Mouse (Mus musculus) cerebellum, adult 9-10 months (tissue): ENCODE results near the gene Sh3pxd2a.

Experiments used
- DNase-seq: peaks from one replicate; pipeline ENCODE4 v3.0.0; 2022

The Sh3pxd2a gene

DNA sequence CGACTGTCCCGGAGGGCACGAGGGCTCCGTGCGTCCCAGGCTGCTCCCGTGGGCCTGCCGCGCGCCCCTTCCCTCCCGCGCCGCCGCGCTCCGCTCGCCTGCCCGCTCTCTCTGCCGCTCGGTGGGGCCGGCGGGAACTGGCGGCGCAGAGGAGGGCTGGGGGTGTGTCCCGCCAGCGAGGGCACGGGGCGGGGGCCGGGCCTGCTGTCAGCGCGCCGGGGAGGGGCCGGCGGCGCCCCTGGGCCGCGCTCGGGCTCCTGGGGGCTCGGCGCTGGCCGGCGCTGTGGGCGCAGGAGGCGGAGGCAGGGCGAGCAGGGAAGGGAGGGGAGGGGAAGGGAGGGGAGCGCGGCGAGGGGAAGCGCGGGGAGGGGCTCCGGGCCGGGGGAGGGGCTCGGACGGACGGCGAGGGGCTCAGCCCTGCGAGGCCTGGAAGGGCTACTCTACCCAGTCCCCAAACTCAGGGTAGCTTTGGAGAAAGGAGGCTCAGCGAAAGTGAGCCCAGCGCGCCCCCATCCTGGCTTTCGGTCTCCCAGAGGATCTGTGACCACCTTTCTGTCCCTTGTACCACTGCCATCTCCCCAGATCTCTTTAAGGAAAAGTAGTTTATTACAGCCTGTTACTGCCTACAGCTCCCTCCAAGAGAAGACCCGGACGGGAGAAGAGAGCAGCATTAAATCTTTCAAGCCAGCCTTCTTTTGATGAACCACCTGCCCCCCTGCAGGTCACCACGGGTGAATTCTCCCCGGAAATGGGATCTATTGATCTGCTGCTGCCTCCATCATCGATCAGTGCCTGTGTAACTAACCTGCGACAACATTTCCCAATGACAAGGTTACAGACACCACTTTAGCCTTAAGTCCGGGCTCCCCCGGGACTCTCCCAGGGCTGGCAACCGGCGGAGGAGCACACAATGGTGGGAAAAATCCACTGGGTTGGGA lies at the start of gene Sh3pxd2a:
Gene Sh3pxd2a, minus strand, starts transcription at position 98 of the 938 bp plus-strand sequence.
- no peak for DNase-seq

DNA sequence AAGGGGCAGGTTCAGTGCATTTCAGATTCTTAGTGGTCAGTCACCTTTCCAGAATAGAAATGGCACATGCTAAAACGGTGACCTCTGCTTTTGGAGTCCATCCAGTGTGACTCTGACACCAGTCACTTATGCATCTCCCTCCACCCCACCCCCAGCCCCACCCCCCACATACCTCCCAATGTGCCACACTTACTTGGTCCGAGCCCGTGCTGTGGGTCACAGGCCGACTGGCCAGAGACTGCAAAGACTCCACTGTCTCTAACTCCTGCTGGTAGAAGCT lies 49.4 kb upstream of the Sh3pxd2a start:
- no peak for DNase-seq

DNA sequence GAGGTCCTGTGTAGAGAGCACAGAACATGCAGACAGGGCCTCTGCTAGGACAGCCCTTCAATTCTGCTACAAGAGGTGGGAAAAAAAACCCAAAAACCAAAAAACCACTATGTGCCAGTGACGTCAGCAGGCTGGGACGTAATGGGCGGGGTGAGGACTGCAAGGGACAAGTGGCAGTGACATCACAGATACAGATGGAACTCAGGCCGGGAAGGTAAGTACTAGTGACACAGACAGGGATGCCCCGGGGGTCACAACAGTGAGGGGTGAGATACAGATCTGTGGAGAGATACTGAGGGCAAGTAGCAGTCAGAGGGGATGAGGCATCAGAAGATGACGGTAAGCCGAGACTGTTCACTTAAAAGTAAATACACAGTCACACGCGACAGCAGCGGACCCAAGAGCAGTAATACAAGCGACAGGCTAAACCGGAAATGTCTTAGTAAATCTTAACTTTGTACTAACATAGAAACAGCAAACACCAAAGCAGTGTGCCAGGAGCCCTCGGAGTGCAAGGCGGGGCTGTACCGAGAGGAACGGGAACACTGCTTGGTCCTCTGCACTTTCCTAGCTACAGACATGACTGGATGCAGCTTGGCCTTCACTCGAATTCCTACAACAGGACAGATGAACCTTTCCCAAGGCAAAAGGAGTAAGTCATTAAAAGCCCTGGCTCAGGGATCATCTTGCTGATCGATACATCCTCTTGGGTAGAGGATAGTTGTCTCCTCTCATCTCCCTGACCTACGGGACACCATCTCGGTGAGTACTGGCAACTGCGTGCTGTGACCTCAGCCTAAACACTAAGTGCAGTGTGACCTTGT lies 48.8 kb upstream of the Sh3pxd2a start:
- no peak for DNase-seq

DNA sequence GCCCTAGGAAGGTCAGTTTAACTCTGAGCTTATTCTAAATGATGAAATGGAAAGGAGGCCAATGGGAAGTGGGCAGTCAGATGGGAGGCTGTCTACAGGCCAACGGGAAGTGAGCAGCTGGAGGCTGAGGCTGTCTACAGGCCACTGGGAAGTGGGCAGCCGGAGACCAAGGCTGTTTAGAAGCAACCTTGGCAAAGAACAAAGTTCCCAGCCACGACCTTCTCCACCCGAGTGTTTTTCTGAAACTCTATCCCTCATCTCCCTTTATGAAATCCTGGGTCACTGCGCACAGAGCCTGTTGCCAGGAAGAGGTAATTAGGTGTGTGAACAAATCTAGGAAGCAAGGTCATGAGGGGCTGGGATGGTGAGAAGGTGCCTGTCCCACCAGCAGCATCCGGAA lies 47.8 kb upstream of the Sh3pxd2a start:
- DNase-seq = no peak

DNA sequence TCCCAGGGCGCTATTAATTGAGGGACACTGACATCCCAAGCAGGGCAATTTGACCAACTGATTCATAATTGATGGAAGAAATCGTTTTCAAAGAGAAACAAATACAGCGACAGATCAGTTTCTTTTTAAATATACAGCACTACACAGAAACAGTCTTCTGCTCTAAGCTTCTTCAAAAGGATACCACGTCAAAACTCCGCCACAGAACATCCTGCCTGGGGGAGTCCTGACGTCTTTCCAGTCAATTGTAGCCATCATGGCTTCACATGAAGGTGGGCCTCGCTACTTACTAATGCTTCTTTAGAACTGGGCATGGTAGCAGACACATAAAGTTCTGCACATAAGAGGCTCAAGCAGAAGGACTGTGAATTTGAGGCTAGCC lies 47.1 kb upstream of the Sh3pxd2a start:
- no peak for DNase-seq

DNA sequence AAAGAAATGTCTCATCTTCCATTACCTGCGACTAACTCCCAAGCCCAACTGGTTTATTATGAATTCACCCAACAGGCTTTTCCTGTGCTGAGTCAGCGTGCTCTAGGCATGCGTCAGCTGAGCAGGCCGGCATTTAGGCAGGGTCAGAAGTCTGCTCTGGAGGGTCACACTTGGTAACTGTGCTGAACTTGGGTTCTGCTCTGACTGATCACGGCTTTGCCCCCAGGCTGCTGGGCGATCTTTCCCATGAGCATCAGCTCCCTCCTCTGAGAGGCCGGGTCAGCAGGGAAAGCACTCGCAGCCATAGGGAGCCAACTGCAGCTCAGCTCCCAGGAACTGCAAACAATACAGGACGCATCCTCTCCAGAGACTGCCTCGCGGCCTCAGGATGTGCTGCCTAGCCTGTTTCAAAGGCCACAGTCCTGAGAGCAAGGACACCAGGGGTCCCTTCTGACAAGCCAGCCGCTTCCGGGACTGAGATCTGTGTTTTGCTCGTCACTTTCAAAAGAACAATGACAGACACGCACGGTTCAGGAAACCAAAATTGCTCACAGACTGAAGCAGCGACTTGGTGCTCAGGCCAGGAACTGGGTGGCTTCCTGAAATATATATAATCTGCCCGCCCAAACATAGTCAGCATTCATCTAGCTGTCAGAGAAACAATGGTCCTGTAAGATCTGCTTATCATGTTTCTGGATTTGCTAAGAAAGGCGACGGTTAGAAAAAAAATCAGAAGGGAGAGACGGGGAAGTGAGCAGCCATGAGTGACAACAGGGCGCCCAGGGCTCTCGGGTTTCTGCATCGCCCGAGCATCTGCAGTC lies 46.5 kb upstream of the Sh3pxd2a start:
- no peak for DNase-seq

DNA sequence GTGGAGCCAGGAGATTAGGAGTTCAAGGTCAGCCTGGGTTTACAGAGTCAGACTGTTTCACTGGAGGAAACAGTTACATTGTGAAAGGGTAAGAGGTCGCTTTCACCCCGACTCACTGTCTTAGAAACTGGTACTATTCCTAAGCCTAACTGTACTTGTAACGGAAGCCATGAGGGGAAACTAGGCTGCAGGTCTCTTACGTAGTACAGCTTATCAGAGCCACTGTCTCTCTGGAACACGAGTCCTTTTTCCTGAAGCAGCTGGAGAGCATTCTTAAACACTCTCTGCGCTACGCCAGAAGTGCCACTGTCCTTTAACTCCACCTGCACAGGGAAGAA lies 45.9 kb upstream of the Sh3pxd2a start:
- no peak for DNase-seq

DNA sequence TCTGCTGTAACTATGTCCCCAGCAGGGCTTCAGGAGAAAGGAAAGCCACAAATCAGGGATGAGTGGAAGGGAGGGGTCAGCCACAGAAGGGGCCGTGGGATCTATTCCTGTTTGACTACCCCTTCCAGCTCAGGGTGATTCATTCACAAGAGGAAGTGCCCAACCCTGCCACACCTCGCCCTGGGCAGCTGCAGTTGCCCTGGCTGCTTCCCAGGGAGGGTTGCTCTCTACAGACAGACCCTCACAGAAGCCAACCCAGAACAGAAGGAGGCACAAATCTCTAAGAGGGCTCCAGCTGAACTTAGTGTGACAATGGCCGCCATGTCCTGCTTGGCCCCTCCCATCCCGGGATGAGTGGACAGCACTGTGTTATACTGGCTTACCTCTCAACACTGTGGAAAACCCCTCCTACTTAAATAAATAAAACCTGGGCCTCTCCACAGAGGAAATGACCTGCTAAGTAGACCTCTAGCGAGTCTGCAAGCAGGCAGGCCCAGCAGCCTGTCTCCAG lies 44.6 kb upstream of the Sh3pxd2a start:
- DNase-seq = no peak

DNA sequence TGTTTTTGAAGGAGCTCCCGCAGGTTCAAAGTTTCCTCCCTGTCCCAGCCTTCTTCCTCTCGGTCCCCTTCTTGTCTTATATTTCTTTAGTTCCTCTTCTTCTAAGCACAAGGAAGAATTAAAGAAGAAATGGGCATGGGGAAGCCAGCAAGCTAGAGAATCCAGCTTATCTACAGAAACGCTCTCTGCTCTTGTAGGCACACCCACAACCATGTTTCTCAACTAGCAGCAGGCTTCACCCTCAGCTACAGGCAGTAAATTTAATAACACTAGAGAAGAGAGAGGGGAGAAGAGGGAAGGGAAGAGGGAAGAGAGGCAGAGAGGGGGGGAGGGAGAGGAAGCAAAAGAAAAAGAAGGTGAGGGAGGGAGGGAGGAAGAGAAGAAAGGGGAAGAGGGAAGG lies 44.0 kb upstream of the Sh3pxd2a start:
- DNase-seq = no peak

DNA sequence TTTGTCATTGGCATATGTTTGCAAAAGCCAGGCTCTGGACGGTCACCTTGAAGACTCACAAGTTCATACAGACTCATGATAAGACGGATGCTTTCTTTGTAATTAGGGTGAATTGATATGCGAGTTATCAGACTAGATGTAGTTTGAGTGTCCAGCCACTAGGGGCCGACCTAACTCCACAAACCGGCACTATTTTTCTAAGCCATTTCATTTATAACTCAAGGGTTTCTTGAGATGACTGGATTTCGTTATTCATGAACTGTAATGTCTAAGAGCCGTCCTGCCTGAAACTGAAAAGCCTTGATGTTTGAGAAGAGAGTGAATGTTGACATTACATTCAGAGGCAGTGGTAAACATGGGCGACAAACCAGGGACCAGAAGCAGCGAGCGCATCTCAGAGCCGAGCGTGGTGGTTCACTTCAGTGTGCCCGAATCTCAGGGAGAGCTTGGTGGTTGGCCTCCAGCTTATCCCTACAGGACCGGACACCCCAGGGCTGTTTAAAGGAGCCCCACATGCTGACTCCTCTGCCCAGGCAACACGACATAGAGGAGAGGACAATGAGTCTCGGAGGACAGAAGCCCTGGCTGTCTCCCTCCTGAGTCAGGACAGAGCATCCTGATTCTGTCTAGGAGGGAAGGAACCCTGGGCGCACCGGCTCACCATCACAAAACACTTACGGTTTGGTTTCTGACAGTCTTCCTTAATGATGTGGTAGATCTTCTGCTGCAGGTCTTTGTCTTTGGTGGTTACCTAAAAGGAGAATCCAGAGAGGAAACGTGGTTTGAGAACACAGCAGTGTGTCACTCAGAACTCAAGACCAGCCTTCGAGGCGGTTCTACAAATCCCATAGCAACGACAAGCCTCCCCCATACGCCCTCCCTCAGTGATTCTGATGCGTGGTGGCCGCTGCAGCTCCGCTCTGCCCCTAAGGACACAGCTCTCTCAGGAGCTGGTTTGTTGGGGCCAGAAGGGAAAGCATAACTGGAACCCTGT lies 43.2 kb upstream of the Sh3pxd2a start:
- peak; percentile 66 for DNase-seq

DNA sequence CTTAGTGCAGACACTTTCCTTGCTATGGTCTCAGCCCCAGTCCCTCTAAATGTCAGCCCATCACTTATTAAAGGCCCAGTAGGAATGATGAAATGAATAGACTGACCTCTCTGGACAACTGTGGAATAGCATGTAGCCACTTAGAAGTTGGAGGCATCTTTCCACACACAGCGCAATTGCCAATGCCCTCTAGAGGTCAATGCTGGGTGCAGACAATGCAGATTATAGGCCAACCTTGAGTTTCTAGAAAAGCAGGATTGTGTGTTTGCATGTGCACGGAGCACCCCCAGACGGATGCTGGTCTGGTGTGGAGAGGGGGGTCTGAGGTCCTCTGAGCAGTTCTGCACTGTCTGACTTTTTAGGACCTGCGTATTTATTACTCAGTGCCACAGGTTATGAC lies 39.4 kb upstream of the Sh3pxd2a start:
- peak; percentile 17 for DNase-seq

DNA sequence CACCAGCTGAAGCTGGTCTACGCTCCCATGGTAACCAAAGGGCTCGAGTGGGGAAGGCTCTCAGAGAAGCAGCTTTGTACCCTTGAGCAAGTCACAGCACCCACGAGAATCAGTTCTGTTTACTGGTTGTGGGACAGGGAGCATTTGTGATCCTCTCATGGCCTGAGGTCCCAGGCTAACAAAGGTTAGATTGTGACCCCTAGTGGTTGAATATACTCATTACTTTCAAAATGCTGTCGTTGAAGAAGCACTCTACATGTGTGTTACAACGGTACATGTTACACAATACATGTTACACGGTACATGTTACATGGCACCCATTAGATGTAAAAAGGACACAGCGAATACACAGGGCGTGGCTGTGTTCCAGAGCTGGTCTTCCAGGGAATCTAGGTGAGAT lies 38.4 kb upstream of the Sh3pxd2a start:
- DNase-seq = peak; percentile 26

DNA sequence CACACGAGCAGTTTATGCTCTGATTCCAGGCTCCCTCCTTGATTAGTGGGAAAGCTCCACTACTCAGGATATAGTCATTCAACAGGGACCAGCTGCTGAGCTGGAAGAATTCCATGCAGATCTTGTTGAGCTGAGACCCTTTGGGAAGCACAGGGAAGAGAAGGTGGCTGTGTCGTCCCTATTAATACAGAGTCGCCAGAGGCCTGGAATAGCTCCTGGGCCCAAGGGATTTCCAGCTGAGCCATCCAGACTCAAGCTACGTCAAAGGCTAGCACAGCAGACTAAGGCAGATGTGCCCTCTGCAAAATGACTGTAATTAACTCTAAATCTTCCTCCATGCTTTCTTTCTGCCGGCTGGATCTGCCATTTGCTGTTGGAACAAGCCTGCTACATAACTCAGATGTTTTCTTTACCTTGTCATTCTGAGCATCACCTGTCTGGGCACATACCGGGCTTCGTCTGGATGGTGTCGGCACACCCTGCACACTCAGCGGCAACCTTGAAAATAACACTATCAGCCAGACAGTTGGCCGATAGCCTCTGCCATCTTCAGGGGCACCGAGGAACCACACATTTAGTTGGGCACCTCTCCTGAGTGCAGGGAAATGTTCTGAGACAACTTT lies 36.3 kb upstream of the Sh3pxd2a start:
- DNase-seq = no peak

DNA sequence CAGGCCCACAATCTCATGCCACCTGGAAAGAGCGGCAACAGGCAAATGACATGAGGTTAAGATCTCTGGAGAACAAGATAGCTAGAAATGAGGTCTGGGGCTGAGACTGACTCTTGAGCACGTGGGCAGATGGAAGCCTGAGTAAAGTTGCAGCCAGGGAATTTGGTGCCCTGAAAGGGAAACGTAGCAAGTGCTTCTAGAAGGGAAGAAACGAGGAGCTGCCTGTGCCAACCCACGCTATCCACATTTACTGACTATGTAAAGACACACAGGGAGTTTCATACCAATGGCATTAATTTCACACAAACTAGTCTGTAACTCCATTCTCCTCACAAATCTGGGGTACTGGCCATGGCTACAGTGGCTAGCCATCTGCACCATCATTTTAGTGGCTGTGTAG lies 35.6 kb upstream of the Sh3pxd2a start:
- DNase-seq = no peak

DNA sequence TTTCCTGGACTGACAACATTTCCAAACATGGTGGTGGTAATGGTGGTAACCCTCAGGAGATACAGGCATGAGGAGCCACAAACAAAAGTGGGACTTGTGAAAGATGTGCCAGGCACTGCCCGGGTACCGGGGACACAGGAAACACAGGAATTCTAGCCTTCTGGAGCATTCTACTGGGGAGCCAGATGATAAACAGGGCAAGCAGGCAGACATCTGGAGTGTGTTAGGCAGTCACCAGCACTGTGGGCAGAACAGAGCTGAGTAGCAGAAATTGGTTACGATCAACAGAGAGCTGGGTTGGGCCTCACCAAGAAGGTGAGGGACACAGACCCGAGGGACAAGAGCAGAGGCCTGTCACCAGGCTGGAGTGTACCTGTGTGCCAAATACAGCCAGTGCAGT lies 34.7 kb upstream of the Sh3pxd2a start:
- DNase-seq = no peak

DNA sequence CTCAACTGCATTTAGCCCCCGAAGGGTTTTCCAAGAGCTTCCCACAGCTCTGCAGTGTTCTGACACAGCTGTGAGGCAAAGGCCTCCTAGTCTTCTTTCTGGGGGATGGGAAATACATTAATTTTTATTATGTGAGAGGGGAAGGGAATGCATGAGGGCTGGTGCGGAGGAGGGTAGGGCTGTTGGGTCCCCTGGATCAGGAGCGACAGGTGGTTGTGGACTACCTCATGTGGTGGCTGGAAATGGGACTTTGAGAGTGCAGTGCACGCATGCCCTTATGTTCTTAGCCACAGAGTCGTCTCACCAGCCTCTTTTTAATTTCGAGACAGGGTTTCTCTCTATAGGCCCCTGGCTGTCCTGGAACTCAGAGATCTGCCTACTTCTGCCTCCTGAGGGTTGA lies 33.5 kb upstream of the Sh3pxd2a start:
- DNase-seq = no peak

DNA sequence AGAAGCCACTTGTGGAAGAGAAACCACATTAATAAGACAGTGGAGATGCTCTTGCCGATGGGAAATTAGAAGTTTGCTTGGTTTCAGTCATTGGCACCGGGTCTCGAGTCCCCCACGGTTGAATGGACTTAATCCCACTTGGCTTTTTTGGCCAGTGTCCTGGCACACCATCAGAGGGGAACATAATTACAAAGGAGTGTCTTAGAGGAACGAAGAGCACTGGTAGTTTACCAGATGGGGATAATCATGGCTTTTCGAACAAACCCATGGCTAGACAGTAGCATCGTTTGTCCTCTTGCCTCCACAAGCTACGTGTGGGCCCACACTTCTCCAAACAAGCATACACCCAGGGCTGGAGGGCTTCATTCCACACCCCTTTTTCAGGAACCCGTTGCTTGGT lies 33.1 kb upstream of the Sh3pxd2a start:
- DNase-seq = no peak

DNA sequence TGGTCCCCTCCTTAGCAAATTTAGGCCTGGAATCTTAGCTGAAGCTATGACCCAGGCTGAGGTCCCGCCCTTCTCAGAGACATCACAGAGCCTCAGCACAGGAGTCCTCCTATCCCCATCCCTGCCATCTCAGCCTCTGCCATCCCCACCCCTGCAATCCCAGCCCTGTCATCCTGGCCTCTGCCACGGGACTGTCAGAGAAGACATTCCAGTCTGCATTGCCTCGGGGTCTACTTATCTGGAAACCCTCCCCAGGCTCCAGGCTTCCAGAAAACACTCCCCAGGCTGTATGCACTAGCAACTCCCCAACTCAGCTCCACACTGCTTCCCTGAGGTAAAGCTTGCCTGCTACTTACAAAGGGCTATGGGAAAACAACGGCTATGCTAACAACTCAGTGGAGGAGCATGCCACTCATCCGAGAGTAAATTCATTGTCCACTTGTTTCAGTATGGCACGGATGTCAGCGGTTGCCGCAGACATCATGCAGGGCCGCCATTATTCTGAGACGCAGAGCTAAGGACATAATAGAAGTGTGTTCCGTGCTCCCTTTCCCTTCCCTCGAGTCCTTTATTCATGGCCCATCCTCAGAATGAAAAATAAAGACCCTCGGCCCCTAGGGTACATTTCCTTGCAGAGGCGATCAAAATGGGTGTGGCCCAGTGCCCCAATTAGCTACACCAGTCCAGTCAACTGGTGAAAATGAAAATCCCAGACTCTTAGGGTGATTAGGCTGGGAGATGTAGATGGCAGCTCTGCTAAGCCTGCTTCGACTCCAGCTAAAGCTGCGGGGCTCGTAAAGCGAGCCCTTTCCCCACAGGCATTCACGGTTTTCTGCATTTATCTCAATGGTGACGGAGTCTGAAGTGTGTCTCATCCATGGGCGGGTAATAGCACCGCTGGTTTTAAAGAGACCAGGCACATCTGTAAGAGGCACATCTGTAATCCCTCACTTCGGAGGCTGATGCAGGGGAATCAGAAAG lies 29.1 kb upstream of the Sh3pxd2a start:
- DNase-seq = no peak

DNA sequence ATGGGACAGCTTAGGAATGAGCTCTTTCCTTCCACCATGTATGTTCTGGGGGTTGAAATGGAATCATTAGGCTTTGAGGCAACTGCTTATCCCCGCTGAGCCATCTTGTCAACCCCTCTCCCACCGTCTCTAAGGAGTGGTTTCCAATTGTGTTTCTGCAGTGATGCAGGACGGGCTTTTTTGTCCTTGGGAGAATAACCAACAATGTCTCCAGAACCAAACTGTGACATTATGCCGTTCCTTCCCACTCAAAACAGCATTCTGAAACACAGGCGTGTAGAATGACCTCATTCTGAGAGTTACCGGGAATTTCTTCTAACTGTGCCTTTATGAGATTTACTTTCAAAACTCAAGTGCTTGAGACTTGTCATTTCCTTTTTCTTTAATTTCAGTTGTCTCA lies 28.2 kb upstream of the Sh3pxd2a start:
- no peak for DNase-seq

DNA sequence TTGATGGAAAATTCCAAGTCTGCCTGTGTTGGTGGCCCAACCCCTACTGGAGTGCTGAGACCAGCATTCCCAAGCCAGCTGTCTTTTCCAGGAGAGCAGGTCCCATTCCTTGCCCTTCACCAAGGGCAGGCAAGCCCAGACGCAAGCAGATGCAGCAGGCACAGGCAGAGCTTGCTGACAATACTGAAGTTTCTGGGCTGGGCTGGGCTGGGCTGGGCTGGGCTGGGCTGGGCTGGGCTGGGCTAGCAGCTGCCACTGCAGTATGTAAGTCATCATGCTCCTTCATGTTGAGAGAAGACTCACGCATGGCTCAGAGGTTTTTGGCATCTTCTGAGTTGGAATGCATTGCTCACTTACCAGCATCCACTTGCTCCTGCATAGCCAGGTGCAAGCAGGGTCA lies 27.7 kb upstream of the Sh3pxd2a start:
- no peak for DNase-seq
